Mouse (Mus musculus) layer of hippocampus, adult 18-20 months (tissue): Measurements from ENCODE around the gene Hnrnpk. TPM values are rescaled to one million over a fixed set of nuclear protein-coding genes. Genes with fewer than 3 reads are reported as not detected.
A peak's percentile ranks its signal among the peaks of the same experiment; 100 is the strongest.
"Not testable (repeated sequence)": the region's sequence is repeated elsewhere in the genome, so short reads cannot be mapped to it uniquely, and the experiment has no call there.

Experiments used
- DNase-seq, 2 experiments: peaks; one replicate each; pipeline ENCODE4 v3.0.0; 2022; ENCODE audit warnings: low spot score in 2 of 2
- total RNA-seq, 2 experiments: library from RNA; stranded (reverse); gene quantifications; 2 replicates each; pipeline ENCODE4 v1.2.3; 2021

Hnrnpk gene
- total RNA-seq, 2 experiments from 2014 or later: 658 to 684 TPM

DNA sequence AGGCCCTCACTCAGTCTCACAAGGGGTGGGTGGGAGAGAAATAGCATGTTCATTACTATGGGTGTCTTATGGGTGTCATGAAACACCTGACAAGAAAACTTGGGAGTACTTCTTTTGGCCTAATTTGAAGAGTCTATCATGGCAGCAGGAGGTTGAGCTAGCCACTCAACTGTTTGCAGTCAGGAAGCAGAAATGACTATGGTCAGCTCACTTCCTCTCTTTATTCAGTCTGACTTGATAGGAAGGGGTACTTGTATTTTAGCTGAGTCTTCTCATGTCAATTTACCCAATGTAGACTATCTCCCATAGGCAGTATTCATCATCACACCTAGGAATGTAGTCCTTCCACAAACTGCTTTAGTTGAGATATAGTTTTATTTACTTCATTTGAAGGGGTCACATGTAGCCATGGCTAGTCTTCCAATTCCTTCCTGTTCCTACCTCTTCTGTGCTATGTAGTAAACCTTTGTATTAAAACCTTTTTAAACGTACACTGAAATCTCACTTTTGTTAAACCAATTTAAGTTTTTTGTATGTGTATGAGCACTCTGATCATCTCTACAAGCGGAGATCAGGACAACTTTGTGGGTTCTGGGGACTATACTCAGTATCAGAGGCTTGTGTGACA is 13.7 kb downstream of the Hnrnpk start:
- DNase-seq: no peak

DNA sequence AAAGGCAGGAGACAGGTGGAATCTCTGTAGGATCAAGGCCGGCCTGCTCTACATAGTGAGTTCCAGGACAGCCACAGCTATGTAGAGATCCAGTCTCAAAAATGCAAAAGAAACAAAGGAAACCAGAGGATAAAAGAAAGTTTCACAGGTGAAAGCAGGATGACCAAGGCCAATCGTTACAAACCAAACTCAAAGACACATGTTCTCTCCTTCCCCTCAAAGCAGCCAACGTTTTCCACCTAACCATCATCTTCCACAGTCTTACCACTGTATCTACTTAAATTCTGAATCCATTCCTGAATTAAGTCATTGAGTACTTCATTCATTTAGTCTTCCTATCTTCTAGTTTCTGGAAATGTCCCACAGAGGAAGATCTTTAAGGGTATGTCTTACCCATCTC is 14.8 kb downstream of the Hnrnpk start:
- DNase-seq: no peak

DNA sequence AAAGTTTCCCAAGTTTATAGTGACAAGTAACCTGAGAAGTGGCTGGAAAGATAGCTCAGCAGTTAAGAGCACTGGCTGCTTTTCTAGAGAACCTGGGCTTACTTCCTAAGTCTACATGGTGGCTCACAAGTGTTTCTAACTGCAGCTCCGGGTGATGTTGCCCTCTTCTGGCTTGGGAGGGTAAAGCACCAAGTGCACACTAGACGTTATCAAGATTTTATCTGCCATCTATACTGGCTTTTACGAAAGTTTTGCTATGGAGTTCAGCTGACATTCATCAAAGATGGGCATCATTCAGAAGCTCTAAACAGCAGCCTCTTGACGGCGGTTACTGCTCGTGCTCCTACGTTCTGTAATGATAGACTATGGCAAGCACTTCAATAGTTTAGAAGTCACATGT is 15.2 kb downstream of the Hnrnpk start:
- DNase-seq: peak; percentile 38 to 81

DNA sequence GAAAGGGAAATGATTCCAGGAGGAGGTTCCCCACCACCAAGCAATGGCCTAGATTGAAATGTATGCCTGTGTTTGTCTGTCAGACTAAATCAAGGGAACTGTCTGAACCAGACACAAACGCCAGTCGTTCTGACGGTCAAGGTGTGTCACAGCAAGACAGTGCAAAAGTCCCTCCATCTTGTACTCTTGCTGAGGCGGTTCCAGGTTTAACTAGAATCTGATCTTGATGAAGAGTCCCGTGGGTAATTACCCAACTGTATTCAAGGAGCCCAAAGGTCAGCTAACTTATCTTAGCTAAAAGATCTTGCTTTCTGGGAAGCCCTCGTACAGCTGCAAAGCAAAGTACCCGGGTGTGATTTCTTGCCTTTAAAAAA is 17.6 kb downstream of the Hnrnpk start:
- DNase-seq: no peak

DNA sequence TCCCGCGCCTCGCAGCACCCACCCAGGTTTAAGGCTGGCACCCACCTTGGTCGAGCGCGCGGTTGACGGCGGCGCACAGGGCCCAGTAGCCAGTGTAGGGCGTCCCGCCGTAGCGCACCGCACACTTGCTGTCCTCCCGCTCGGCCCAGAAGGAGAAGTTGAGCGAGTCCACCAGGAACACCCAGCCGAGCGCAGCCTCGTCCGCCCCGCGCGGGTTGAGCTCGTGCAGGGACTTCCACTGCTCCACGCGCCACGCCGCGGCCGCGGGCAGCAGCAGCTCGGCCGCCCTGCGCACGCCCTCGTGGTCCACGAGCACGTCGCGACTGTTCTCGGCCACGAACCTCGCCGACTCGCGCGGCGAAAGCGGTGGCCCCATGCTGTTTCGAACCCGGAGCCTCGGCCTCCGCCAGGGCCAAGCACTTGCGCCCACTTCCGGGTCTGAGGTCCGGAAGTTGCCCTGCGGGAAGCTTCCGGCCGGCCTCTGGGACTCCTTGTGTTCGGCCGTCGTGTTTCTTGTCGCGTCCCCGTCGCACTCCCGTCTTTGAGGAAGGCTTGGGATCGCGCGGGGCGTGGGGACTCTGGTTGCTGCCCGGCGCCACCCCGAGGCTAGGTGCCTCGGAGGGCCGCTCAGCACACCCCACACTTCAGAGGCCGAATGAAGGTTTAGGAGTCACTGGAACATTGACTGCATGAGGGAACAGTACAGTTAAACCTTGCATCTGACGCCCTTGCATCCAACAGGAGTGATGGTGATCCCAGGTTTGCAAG is 18.2 kb downstream of the Hnrnpk start, which contains the start of gene 2210016F16Rik:
Gene 2210016F16Rik (minus strand): TSS at position 447 of the 768 bp plus-strand sequence.
- peak; percentile 23 to 37 for DNase-seq

DNA sequence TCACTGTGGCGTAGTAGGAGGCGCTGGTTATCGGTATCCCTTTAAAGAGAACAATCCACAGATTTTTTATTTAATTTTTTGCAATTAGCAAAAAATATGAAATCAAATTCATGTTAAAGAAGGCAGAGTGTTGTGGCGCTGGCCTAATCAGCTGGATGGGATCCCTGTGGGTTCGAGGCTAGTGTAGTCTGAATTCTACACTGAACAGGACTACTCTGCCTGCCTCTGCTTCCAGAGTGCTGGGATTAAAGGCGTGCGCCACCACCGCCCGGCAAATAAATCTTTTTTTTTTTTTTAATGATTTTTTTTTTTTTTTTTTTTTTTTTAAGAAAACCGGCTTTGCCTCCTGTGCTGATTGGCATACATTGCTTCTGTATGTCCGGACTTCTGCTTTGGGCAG is 18.8 kb downstream of the Hnrnpk start:
- DNase-seq: no peak

DNA sequence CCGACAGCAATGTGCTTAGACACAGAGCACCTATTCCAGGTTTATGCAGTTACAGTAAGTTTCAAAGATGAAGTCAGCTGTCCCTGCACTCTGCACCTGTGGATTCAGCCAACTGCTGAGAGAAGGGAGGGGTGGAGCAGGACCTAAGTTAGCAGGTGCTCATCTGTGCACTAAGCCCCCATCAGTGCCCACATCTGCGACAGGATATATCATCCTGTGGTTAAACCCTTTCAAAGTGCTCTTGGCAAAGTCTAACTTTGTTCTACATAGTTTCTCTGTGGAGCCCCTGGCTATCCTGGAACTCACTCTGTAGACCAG is 30.0 kb downstream of the Hnrnpk start:
- no peak for DNase-seq

DNA sequence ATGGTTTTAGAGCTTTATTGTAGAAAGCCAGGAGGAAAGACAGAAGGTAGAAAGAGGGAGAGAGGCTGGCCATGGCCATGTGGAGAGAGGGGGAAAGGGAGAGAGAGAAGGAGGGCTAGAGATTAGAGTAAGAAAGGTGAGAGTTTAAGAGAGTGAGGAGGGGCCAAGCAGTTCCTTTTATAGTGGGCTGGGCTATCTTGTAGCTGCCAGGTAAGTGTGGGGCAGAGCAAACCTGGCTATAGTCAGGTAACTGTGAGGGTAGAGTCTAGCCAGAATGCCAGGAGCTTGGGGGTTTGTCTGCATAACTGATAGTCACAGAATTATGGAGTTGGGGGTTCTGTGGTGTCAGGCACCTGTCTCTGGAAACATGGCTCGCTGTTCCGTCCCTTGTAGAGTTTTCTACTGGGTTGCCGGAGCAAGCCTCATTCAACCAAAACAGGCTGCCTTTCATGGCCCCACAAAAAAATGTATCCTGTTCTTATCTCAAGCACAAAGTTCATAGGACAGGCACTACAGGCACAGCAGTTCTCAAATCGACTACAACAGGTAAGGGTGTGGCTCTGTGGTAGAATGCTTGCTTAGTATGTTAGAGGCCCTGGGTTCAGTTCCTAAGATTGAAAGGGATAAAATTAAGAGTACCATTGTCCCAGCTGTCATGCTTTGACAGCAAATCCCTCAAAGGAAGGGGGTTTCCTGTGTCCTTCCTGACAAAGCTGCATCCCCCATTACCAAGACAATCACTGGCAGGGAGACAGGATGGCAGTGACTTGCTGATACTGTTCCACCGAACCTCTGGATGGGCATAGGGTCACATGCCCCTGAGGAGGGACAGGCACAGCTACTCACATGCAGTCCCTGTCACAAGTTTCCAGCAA is 30.6 kb downstream of the Hnrnpk start:
- no peak for DNase-seq

DNA sequence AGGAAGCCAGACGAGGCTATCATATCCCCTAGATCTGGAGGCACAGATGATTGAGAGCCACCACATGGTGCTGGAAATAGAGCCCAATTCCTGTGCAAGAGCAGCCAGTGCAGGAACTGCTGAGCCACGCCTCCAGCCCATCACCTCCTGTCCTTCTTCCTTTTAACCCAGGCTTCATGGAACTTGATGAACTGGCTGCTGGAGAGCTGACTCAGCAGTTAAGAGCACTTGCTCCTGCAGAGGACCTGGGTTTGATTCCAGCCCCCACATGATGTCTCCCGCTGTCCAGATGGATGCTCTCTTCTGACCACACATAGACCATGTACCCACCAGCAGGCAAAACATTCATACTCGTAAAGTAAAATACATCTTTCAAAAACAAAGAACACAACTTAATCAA is 34.3 kb downstream of the Hnrnpk start:
- no peak for DNase-seq

DNA sequence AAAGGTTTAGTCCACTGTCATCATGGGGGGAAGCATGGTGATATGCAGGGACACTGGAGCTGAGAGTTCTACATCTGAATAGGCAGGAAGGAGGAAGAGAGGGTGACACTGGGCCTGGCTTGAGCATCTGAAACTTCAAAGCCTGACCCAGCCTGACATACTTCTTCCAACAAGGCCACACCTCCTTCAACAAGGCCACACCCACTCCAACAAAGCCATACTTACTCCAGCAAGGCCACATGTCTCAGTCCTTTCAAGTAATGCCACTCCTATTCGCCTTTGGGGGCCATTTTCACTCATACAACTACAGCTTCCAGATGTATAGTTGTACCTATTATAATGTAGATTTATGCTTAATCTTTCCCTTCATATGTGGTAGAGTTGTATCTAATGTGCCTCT is 35.5 kb downstream of the Hnrnpk start:
- no peak for DNase-seq

DNA sequence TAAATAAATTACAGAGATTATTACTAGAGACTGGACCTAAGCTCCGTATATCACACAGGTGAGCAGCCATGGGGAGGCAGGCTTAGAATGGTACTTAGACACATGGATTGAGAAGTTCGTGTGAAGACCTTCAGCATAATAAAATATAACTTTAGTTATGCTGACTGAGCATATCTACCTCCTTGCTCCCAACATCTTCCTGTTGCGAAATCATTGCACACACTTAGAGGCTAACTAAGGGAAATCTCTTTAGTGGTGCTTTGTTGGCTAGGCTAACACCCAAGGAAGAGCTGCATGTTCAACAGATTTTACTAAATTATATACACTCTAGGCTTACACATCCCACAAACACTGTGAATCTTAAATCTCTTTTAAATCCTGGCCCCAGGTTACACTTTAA is 36.8 kb downstream of the Hnrnpk start:
- no peak for DNase-seq

DNA sequence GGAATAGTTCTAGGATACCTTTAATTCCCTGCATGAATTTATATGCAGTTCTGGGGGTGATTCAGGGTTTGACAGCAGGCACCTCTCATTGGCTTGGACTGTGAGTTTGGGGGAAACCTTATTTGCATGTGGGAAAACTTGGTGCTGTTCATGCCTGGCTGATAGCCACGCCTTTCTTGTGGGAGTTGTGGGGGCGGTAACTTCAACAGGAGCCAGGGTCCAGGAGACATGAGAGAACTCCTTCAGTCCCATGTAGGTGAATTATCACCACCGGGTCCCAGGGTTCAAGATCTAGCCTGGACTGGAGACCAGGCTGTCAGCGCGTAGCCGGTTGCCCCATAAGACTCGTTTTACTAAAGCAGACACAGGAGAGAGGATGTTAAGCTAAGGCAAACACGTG is 38.0 kb downstream of the Hnrnpk start:
- not testable (repeated sequence) for DNase-seq

DNA sequence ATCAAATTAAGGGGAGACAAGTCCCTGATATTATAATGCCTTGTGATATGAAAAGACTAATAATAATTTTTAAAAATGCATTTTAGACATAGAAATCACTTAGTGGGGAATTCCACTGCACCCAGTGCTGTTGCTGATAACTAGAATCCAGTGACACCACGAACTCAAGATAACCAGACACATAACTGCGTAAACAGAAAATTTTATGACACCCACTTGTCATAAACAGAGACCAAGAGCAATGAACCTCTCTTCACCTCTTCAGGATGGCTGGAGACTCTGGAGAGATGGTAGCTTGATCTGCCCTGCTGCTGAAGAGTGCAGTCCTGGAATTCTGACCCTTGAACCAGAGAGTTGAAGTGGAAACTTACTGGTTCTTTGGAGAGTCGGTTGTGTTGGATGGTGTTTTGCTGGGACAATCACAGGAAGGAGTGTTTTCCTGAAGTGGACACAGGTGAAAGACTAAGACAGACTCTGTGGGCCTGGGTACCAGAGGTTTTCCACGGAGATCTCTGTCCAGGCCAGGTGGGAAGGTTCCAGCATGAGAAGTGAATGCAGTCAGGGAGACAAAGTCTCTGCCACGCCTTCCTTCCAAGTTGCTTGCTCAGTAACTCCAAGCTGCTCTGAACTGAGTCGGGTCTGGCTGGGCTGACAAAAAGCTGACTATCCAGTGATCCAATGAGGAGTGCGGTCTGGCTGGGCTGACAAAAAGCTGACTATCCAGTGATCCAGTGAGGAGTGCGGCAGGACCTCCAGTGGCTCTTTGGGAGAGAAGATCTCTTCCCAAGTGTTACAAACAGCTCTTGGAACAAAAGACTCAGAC is 38.6 kb downstream of the Hnrnpk start:
- DNase-seq: no peak

DNA sequence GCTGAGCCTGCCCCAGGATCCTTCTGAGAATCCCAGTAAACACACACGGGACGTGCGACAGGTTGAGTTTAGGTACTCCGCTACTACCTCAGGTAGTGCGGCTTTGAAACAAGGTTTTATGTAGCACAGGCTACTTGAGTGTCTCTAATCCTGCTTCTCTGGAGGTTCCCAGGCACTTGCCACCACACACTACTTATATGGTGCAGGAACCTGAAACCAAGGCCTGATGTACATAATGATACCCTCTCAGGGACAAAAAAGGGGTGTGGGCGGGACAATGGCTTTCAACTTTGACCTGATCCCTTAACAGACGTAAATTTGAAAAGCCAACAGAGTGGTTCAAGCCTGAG is 43.9 kb downstream of the Hnrnpk start:
- no peak for DNase-seq

DNA sequence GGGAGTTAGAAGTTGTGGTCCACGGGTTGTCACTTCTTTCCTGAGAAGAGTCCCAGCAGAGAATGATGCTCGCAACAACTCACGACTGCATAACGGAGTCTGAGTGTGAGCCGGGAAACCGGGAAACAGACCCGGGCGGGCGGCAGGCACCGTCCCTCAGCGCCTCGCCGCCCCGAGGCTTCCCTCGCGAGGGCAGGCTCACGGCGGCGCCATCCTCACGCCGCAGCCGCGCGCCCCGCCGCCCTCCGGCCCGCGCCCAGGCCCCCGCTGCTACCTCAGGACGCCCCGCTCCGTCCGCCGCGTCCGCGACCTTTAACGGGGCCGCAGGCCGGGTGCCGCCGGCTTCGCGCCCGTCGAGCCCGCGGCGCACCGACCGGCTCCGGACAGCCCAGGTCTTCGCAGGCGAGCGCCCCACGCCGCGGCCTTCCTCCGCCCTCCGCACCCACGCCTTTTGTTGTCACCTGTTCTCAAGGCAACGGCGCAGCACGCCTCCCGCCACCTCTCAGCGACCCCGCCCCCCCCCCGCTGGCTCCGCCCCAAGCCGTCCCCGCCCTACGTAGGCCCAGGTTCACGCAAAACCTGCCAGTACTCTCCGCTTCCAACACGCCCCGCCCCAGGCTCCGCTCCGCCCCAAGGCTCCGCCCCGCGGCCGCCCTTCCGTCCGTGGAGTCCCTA is 44.4 kb downstream of the Hnrnpk start, which contains the start of gene Kif27:
Gene Kif27 (minus strand): TSS at position 494 of the 675 bp plus-strand sequence.
- peak; percentile 16 to 49 for DNase-seq

DNA sequence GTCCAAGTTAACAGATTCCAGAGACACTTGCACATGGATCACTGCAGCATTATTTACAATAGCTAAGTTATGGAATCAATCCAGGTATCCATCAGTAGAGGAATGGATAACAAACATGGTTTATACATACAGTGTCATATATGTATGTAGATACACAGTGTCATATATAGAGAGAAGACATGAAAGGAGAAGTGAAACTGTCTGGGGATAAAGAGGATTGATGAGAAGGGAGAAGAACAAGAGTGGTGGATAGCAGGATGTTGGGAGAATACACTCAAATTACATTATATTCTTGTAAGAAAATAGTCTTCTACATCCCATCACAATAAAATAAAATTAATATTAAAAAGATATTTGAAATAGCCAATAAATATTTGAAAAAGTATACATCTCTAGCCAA is 50.1 kb downstream of the Hnrnpk start:
- DNase-seq: no peak

DNA sequence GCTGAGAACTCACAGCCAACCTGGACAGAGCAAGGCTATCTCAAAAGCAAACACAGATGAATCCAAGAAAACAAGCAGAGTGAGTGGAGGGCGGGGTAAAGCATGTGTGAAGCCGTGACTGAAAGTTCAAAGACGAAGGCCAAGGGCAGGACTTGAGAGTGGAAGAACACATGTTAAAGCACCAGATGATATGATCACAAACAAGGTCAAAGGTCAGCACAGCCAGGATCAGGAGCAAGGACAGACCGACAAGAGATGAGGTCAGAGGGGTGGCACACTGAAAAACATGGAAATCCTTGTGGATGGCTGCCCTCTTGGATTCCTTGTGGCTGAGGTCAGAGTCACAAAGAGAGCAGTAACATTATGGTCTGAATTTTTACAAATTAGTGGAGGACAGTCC is 52.5 kb downstream of the Hnrnpk start:
- DNase-seq: no peak

DNA sequence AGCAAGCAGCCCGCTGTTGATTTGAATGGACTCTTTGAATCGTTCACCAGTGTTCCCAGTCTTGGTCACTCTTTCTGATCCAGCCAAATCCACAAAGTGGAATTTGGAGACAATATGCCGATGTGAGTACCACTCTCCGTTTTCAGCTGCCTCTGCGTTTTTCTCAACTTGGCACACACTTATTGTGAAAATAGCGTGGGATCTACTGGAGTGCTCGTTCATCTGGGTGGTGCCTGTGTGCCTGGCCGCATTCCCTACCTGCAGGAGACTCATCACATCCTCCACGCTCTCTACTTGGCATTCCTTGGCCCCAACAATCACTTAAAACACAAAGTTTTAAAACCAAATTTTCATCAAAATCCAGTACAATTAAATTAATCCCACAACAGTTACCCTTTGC is 58.6 kb downstream of the Hnrnpk start:
- DNase-seq: no peak
